Comparison of ENCODE assay signal across 13 mouse cellular contexts in the genomic region with DNA sequence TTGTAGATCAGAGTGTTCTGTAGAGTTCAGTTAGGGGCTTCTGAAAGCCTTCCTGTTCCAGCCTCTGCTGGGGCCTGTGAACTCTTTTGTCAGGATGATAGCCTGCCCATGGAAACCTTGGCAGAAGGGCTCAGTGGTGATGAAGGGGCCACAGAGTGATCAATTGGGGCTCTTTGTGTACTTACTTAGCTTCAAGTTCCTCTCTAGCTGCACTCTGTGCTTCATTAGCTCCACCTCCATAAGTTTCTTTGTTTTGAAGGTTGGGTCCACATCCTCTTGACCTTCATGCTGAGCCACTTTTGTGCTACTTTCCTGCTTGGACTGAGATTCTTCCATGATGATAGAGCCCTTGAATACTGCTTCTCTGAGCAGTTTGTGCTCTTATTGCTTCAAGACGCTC. TPM values are rescaled to one million over a fixed set of nuclear protein-coding genes. Genes with fewer than 3 reads are reported as not detected.
"Had no signal": no experiment of that assay in that cellular context is flagged by ENCODE, and none has a peak within 500 bp of the region (broad histone marks: within the 10 kb centered on the region; RNA-seq: fewer than 3 reads in every experiment).

No protein-coding gene starts in this region.

- DNase-seq: layer of hippocampus, adult 9-11 months; layer of hippocampus, postnatal 36 days; right cerebral cortex, adult 18-20 months; right cerebral cortex, postnatal 25 days; thymus, postnatal 36 days had no signal

- H3K4me1 ChIP-seq: limb, embryonic 15.5 days; liver, embryonic 12.5 days; midbrain, embryonic 13.5 days; neural tube, embryonic 15.5 days had no signal

- H3K36me3 ChIP-seq: limb, embryonic 15.5 days; liver, embryonic 12.5 days; midbrain, embryonic 13.5 days; neural tube, embryonic 15.5 days had no signal

- H3K27ac ChIP-seq: kidney, postnatal 0 days; limb, embryonic 15.5 days; liver, embryonic 12.5 days; midbrain, embryonic 13.5 days; neural tube, embryonic 15.5 days had no signal

- H3K27me3 ChIP-seq: limb, embryonic 15.5 days; liver, embryonic 12.5 days; midbrain, embryonic 13.5 days; neural tube, embryonic 15.5 days had no signal

- H3K9ac ChIP-seq: limb, embryonic 15.5 days; liver, embryonic 12.5 days; midbrain, embryonic 13.5 days; neural tube, embryonic 15.5 days had no signal

- H3K4me3 ChIP-seq: limb, embryonic 15.5 days; liver, embryonic 12.5 days; midbrain, embryonic 13.5 days; myocyte; neural tube, embryonic 15.5 days had no signal

RNA-seq across cellular contexts. Expression of gene Nlrp1a, which starts 2.5 kb away (rescaled TPM):
- polyA plus RNA-seq: large intestine, adult 2 months; myocyte; neural tube, embryonic 11.5 days; neural tube, embryonic 15.5 days had no signal
